Comparison of ENCODE assay signal across 22 mouse cellular contexts in genomic region chr4:96718503-96718902, GRCm38 (mm10). TPM values are rescaled to one million over a fixed set of nuclear protein-coding genes. Genes with fewer than 3 reads are reported as not detected.
DNase-seq lines count a peak whose midpoint lies in the region; ATAC-seq lines count a peak whose summit lies in the region.
"Had no signal": no experiment of that assay in that cellular context is flagged by ENCODE, and none has a peak within 500 bp of the region (broad histone marks: within the 10 kb centered on the region; RNA-seq: fewer than 3 reads in every experiment).

No protein-coding gene starts in this region.

- peak overlapping the region; percentile 68 for H3K27ac ChIP-seq in forebrain, embryonic 10.5 days
- no peak overlapping the region for H3K27ac ChIP-seq in forebrain, embryonic 11.5 days (ENCODE audit: low read depth, low read length)
- peak overlapping the region; percentile 73 for H3K27ac ChIP-seq in neural tube, embryonic 13.5 days (replicated peaks)
- peak overlapping the region; percentile 56 for H3K27ac ChIP-seq in midbrain, embryonic 13.5 days
- H3K27ac ChIP-seq: embryonic facial prominence, embryonic 10.5 days; liver, embryonic 14.5 days had no signal

- ATAC-seq in forebrain, embryonic 11.5 days (replicated peaks; ENCODE audit: low FRiP score), result no peak
- ATAC-seq in neural tube, embryonic 13.5 days (ENCODE audit: low read depth), result no peak
- ATAC-seq in midbrain, embryonic 13.5 days, result no peak
- ATAC-seq: lung, postnatal 0 days had no signal

- H3K4me2 ChIP-seq in forebrain, embryonic 11.5 days (ENCODE audit: low read depth, low read length, severe bottlenecking), result no peak overlapping the region
- H3K4me2 ChIP-seq in neural tube, embryonic 13.5 days, result no peak overlapping the region
- no peak overlapping the region for H3K4me2 ChIP-seq in midbrain, embryonic 13.5 days (replicated peaks)
- H3K4me2 ChIP-seq: heart, embryonic 11.5 days; limb, embryonic 12.5 days had no signal

- peaks cover 13% of the 10 kb centered on the region for H3K4me1 ChIP-seq in forebrain, embryonic 10.5 days
- 0 out of 2 replicates have a peak, but pooled peaks cover 2% of the 10 kb centered on the region for H3K4me1 ChIP-seq in forebrain, embryonic 11.5 days (replicated peaks; ENCODE audit: control insufficient read depth, insufficient read depth, low read length)
- peaks cover 12% of the 10 kb centered on the region; the same call in 1 of the 2 replicates for H3K4me1 ChIP-seq in neural tube, embryonic 13.5 days (replicated peaks)
- H3K4me1 ChIP-seq in midbrain, embryonic 13.5 days (replicated peaks), result peaks cover 9% of the 10 kb centered on the region
- H3K4me1 ChIP-seq: embryonic facial prominence, embryonic 10.5 days had no signal

- H3K27me3 ChIP-seq in forebrain, embryonic 10.5 days (ENCODE audit: poor library complexity, severe bottlenecking), result no peaks in the 10 kb centered on the region
- no peaks in the 10 kb centered on the region for H3K27me3 ChIP-seq in forebrain, embryonic 11.5 days (ENCODE audit: control insufficient read depth, insufficient read depth, low read length)
- H3K27me3 ChIP-seq in neural tube, embryonic 13.5 days, result no peaks in the 10 kb centered on the region
- no peaks in the 10 kb centered on the region for H3K27me3 ChIP-seq in midbrain, embryonic 13.5 days
- H3K27me3 ChIP-seq: limb, embryonic 12.5 days had no signal

- no peaks in the 10 kb centered on the region for H3K9me3 ChIP-seq in forebrain, embryonic 10.5 days
- H3K9me3 ChIP-seq in forebrain, embryonic 11.5 days (ENCODE audit: control insufficient read depth, low read length), result no peaks in the 10 kb centered on the region
- no peaks in the 10 kb centered on the region for H3K9me3 ChIP-seq in neural tube, embryonic 13.5 days
- H3K9me3 ChIP-seq in midbrain, embryonic 13.5 days, result no peaks in the 10 kb centered on the region
- H3K9me3 ChIP-seq: embryonic facial prominence, embryonic 10.5 days; limb, embryonic 12.5 days had no signal

- no peak for DNase-seq in forebrain, embryonic 10.5 days (ENCODE audit: extremely low spot score, low spot score)
- no peak for DNase-seq in forebrain, embryonic 11.5 days (ENCODE audit: low spot score)
- no peak for DNase-seq in neural tube, embryonic 10.5 days (ENCODE audit: extremely low spot score, low spot score)
- no peak for DNase-seq in thymus, postnatal 0 days (ENCODE audit: low spot score)
- no peak for DNase-seq in kidney, postnatal 10 days
- no peak for DNase-seq in adrenal gland, postnatal 14 days
- DNase-seq: adrenal gland, postnatal 36 days; heart, postnatal 36 days; kidney, postnatal 14 days; thymus, postnatal 14 days had no signal

- no peaks in the 10 kb centered on the region for H3K36me3 ChIP-seq in forebrain, embryonic 10.5 days (replicated peaks)
- H3K36me3 ChIP-seq in forebrain, embryonic 11.5 days (ENCODE audit: control insufficient read depth, insufficient read depth, low read length), result no peaks in the 10 kb centered on the region
- H3K36me3 ChIP-seq in neural tube, embryonic 13.5 days, result no peaks in the 10 kb centered on the region
- H3K36me3 ChIP-seq in midbrain, embryonic 13.5 days, result no peaks in the 10 kb centered on the region
- H3K36me3 ChIP-seq: embryonic facial prominence, embryonic 10.5 days; limb, embryonic 12.5 days had no signal

- no peak overlapping the region for H3K9ac ChIP-seq in forebrain, embryonic 11.5 days (ENCODE audit: low read length)
- H3K9ac ChIP-seq in neural tube, embryonic 13.5 days, result no peak overlapping the region
- H3K9ac ChIP-seq in midbrain, embryonic 13.5 days (replicated peaks), result no peak overlapping the region
- H3K9ac ChIP-seq: limb, embryonic 12.5 days; liver, embryonic 14.5 days had no signal

- no peak overlapping the region for H3K4me3 ChIP-seq in forebrain, embryonic 10.5 days
- H3K4me3 ChIP-seq in forebrain, embryonic 11.5 days (ENCODE audit: low read depth, low read length), result no peak overlapping the region
- H3K4me3 ChIP-seq in neural tube, embryonic 13.5 days, result no peak overlapping the region
- H3K4me3 ChIP-seq in midbrain, embryonic 13.5 days (replicated peaks), result no peak overlapping the region
- H3K4me3 ChIP-seq: embryonic facial prominence, embryonic 10.5 days; erythroblast, embryonic 14.5 days; limb, embryonic 12.5 days had no signal

RNA-seq across cellular contexts. Expression of gene Cyp2j5, which starts 54.5 kb away (rescaled TPM):
- polyA plus RNA-seq in forebrain, embryonic 10.5 days (2016; fragmentation: Nextera tagmentation; extraction: Ambion mirVana), result not detected in 2 replicates
- not detected in 2 replicates for polyA plus RNA-seq in forebrain, embryonic 11.5 days (2014; fragmentation: Nextera tagmentation; extraction: Ambion mirVana)
- not detected in 2 replicates for polyA plus RNA-seq in neural tube, embryonic 13.5 days (2015; fragmentation: Nextera tagmentation; extraction: Ambion mirVana)
- not detected in 2 replicates for polyA plus RNA-seq in midbrain, embryonic 13.5 days (2015; fragmentation: Nextera tagmentation; extraction: Ambion mirVana)
- not detected in 2 replicates for polyA plus RNA-seq in thymus, postnatal 0 days (2015; fragmentation: Nextera tagmentation; extraction: Ambion mirVana)
- 0.75 and 13.9 TPM in 2 replicates for total RNA-seq in adrenal gland, postnatal 14 days (2021)
- total RNA-seq: adrenal gland, postnatal 36 days; heart, postnatal 36 days; megakaryocyte-erythroid progenitor cell, adult 5-6 weeks had no signal
- polyA plus RNA-seq: embryonic facial prominence, embryonic 10.5 days; erythroblast, embryonic 14.5 days; heart, embryonic 11.5 days; limb, embryonic 12.5 days; lung, postnatal 0 days; neural tube, embryonic 11.5 days; small intestine, adult 2 months; stomach, embryonic 14.5 days had no signal
